Mouse (Mus musculus) layer of hippocampus, adult 2 months (tissue): ENCODE results near the gene Ccdc88c. TPM values are rescaled to one million over a fixed set of nuclear protein-coding genes. Genes with fewer than 3 reads are reported as not detected.

Source experiments
- DNase-seq, 2 experiments: peaks; one replicate each; pipeline ENCODE4 v3.0.0; 2022; ENCODE audit warnings: low spot score in 2 of 2
- H3K27ac ChIP-seq: fragments of 200-600 bp; 2 replicates; pipeline ENCODE4 v1.8.1; 2022
- H3K4me3 ChIP-seq: fragments of 200-600 bp; 2 replicates; pipeline ENCODE4 v1.8.1; 2022; ENCODE audit warnings: mild to moderate bottlenecking
- CTCF ChIP-seq: fragments of 200-600 bp; conservative IDR thresholded peaks from 2 replicates; pipeline ENCODE4 v1.8.1; 2022; ENCODE audit warnings: antibody characterized with exemption, mild to moderate bottlenecking, moderate library complexity
- microRNA-seq, 2 experiments: library from miRNA; unstranded; fragments of <30 nt; microRNA quantifications; one replicate each; pipeline ENCODE4 v1.2.0; 2021
- total RNA-seq, 2 experiments: library from RNA; stranded (reverse); gene quantifications; 2 replicates each; pipeline ENCODE4 v1.2.3; 2021

Ccdc88c gene
- total RNA-seq, 2 experiments from 2014 or later, result 24.3 to 33.7 TPM

GRCm38 (mm10) chr12:100862272-100862671 lies 166.6 kb downstream of the Ccdc88c start:
- Histone ChIP-seq H3K4me3 (no peak overlapping the region), H3K27ac (no peak overlapping the region)
- no peak for TF ChIP-seq CTCF
- no peak for DNase-seq

Small RNAs within 50 kb of the gene (microRNA-seq; reads per million reads assigned to microRNA genes)
- gene Mir1190, result 0 reads per million in 2 experiments

Other genes starting within 250 kb of the Ccdc88c start
- 1 to 10 TPM; 6.1 to 8.3 TPM for gene Dglucy, start 250.0 kb downstream of the Ccdc88c start, total RNA-seq
- gene Gpr68, start 120.9 kb downstream of the Ccdc88c start, total RNA-seq, result 10 to 100 TPM; 20.1 to 22.2 TPM
- gene Ppp4r3a, start 54.6 kb upstream of the Ccdc88c start, total RNA-seq, result 10 to 100 TPM; 38.4 to 44.7 TPM